Mouse (Mus musculus) bone marrow macrophage, adult 2 months (primary cell): ENCODE data around the gene Sugt1. TPM values are rescaled to one million over a fixed set of nuclear protein-coding genes. Genes with fewer than 3 reads are reported as not detected.
A peak's percentile ranks its signal among the peaks of the same experiment; 100 is the strongest.

Source experiments
- H3K27ac ChIP-seq: 2 replicates; pipeline ENCODE4 v1.5.1; 2012; ENCODE audit warnings: low read depth, low read length; ENCODE audit not compliant: insufficient read depth
- H3K4me1 ChIP-seq: 2 replicates; pipeline ENCODE4 v1.6.1; 2012; ENCODE audit warnings: low read length; ENCODE audit not compliant: control insufficient read depth, insufficient read depth
- H3K4me3 ChIP-seq: 2 replicates; pipeline ENCODE4 v1.5.1; 2012; ENCODE audit warnings: mild to moderate bottlenecking, low read length, moderate library complexity; ENCODE audit not compliant: insufficient read depth
- CTCF ChIP-seq: IDR thresholded peaks from 2 replicates; pipeline ENCODE4 v1.5.1; 2012; ENCODE audit warnings: low read depth, mild to moderate bottlenecking, low read length, moderate library complexity
- POLR2A ChIP-seq: IDR thresholded peaks from 2 replicates; pipeline ENCODE4 v1.6.1; 2012; ENCODE audit warnings: mild to moderate bottlenecking, low read depth, low read length, borderline replicate concordance
- polyA plus RNA-seq: library from polyadenylated mRNA; stranded (reverse); fragments of >200 nt; gene quantifications from 2 replicates; pipeline ENCODE4 v1.2.4, GENCODE M21; 2012; ENCODE audit not compliant: missing spikeins, insufficient read depth, insufficient read length

Gene Sugt1
- 179 and 188 TPM in 2 replicates for polyA plus RNA-seq

DNA sequence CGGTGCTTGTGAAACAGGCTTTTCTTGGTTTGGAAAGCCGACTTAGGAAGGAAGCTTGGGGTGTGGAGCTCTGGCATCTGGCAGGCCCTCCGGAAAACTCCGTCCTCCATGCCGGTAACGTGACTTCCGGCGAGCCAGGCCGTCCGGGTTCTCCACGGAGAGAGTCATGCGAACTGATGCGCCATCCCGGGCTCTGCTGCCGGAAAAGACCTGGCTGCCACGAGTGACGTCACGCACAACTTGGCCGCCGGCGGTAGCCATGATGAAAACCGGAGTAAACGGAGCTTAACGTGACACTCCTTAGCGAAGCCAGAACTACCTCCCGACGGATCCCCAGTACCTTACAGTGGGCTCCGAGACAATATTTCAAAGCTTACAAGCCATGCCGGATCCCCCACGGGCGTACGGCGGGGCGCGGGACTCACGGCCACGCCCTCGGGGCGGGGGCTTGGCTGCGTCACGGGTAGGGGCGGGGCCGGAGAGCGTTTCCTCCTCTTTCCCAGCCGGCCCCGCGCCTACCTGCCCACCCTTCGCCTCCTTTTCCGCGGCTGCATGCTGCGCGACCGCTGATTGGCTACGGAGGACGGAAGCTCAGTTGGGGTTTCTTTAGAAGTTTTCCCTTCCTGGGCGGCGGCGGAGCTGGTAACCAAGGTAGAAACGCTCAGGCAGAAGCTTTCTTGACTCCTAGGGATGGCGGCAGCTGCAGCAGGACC, at the start of gene Sugt1:
Gene Sugt1 (plus strand): TSS at position 553 of the 713 bp plus-strand sequence.
- peak within 1 kb of the TSS; percentile 85 for H3K27ac ChIP-seq
- peaks cover 16% of the 10 kb centered on the region for H3K4me1 ChIP-seq
- H3K4me3 ChIP-seq, result peak within 1 kb of the TSS; percentile 76
- no peak; the same call in 1 of the 2 replicates for TF ChIP-seq POLR2A
- no peak for TF ChIP-seq CTCF

DNA sequence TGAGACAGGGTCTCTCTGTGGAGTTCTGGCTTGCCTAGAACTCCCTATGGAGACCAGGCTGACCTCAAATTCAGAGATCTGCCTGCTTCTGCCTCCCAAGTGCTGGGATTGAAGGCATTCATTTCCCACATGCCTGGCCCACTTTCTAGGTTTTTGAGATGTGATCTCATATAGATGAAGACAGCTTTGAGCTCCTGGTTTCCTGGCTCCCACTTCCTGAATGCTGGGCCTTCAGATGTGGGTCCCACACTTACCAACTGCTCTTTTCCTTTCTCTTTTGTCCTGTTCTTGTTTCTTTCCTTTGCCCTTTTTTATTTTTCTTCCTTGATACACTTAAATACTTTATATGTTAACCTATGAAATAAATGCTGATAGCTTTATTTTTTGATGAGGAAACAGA, 49.6 kb upstream of the Sugt1 start:
- Histone ChIP-seq H3K27ac (no peak overlapping the region), H3K4me1 (peaks cover 49% of the 10 kb centered on the region), H3K4me3 (no peak overlapping the region)
- no peak for TF ChIP-seq CTCF
- no peak for TF ChIP-seq POLR2A

DNA sequence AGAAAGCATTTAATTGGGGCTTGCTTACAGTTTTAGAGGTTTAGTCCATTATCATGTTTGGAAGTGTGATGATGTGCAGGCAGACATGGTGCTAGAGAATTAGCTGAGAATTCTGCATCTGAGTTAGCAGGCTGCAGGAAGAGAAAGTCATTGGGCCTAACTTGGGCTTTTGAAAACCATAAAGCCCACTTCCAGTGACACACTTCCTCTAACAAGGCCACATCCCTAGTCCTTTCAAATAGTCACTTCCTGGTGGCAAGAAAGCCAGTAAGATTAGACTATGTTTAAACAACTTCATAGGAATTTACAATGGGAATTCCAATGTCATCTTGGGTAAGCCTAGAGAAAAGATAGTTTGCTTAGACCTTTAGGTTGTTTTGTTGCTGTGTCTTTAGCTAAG, 45.9 kb upstream of the Sugt1 start:
- Histone ChIP-seq H3K4me3 (no peak overlapping the region), H3K27ac (peak overlapping the region; percentile 40; the same call in 1 of the 2 replicates), H3K4me1 (peaks cover 28% of the 10 kb centered on the region)
- TF ChIP-seq CTCF (no peak), POLR2A (no peak)

DNA sequence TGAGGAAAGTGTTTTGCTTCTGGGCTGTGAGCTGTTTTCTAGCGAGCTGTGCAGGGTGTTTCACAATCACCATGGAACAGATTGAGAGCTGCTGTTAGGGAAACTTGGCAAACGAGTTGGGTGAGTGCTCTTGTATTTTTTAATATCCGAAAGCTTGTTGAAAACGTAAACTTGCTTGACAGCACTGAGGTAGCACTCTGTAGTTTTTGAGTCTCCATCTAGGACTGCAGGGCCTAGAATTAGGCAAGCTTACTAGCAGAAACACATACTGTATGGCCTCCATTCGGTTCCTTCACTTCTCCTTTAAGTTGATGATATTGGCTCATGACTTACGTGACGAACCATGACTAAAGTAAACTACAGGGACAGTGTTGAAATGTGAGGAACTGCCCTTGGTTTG, 38.1 kb upstream of the Sugt1 start:
- Histone ChIP-seq H3K4me3 (peak overlapping the region; percentile 37), H3K4me1 (peaks cover 31% of the 10 kb centered on the region), H3K27ac (peak overlapping the region; percentile 95)
- no peak for TF ChIP-seq CTCF
- TF ChIP-seq POLR2A, result no peak

DNA sequence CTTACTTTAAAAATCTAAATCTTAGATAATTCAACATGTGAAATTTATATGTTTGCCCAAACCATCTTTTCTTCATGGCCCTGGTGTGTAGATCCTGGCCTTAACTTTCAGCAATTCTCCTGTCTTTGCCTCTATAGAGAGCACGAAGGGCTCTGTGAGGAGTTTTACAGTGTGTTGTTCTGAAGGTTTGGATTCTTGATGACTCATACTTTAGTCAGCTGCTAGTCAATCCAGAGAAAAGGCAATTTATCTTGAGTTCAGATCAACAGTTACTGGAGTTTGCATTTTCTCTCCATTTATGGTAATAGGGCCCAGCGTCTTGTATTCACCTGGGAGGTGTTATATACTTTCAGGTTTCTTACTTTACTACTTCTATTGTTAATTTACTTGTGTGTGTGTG, 35.6 kb upstream of the Sugt1 start:
- Histone ChIP-seq H3K4me3 (no peak overlapping the region), H3K27ac (no peak overlapping the region), H3K4me1 (peaks cover 24% of the 10 kb centered on the region)
- TF ChIP-seq CTCF, result no peak
- TF ChIP-seq POLR2A, result no peak

DNA sequence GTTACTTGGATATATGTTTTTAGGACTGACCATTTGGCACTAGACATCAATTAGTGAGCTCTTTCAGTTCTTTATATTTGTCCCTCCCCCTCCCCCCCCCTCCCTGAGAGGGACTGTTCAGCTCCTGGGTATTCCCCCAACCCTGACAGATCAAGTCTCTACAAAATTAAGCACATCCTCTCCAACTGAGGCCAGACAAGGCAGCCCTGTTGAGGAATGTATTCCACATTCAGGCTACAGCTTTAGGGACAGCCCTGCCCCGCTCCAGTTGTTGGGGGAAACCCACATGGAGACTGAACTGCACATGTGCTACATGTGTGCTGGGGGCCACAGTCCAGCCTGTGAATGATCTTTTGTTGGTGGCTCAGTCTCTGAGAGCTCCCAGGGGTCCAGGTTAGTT, 34.6 kb upstream of the Sugt1 start:
- Histone ChIP-seq H3K4me3 (no peak overlapping the region), H3K4me1 (peaks cover 30% of the 10 kb centered on the region), H3K27ac (no peak overlapping the region)
- TF ChIP-seq POLR2A (no peak), CTCF (no peak)

DNA sequence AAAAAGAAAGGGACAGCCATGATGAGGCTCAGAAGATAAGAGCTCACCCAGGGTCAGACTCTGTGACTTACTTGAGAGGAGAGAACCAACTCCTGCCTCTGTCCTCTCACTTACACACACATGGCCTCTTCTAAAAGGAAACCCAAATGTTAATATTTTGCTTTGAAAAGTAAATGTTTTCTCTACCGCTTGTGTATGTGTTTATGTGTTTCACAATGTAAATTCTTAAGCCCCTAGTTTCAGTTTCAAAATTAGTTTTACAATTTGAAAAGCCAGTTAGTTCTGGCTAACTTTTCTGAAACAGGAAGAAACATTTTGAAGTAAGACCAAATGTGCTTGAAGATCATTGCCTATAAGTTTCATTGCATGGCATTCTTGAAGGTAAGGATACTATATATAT, 29.7 kb upstream of the Sugt1 start:
- peaks cover 21% of the 10 kb centered on the region for H3K4me1 ChIP-seq
- H3K4me3 ChIP-seq, result no peak overlapping the region
- TF ChIP-seq POLR2A (no peak), CTCF (no peak)
- H3K27ac ChIP-seq, result peak overlapping the region; percentile 16; the same call in 1 of the 2 replicates

DNA sequence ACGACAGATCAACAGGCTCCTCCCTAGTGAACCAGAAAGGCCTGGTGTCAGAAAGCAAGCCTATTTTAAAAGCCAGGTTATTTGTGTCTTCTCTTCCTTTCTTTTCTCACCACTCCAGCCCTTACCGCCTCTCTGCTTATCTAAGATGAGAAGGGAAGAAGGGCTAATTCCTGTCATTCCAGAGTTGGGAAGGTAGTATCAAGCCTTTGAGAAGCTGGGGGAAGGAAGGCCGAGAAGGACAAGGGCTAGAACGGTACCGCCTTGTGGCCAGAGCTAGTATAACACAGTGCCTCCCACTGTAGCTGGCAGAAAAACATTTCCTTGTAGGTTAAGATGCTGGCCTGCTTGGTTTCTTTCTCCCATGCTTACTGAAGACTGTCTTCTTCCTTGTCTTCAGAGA, 24.7 kb upstream of the Sugt1 start:
- peaks cover 20% of the 10 kb centered on the region for H3K4me1 ChIP-seq
- TF ChIP-seq POLR2A (no peak), CTCF (no peak)
- H3K27ac ChIP-seq, result peak overlapping the region; percentile 17
- no peak overlapping the region for H3K4me3 ChIP-seq

DNA sequence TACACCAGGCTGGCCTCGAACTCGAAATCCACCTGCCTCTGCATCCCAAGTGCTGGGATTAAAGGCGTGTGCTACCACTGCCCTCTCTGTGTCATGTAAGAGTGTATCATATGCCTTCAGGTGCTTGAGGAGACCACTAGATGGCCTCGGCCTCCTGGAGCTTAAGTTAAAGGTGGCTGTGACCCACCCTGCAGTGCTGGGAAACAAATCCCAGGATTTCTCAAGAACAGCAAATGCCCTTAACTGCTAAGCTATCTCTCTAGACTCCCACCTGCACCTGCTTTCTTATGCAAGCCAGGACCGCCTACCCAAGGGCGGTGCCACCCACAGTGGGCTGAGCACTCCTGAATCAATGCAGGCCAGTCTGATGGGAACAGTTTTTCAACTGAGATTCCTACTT, 22.7 kb upstream of the Sugt1 start:
- Histone ChIP-seq H3K27ac (no peak overlapping the region), H3K4me3 (no peak overlapping the region), H3K4me1 (peaks cover 18% of the 10 kb centered on the region)
- TF ChIP-seq CTCF (peak; percentile 24), POLR2A (no peak)

DNA sequence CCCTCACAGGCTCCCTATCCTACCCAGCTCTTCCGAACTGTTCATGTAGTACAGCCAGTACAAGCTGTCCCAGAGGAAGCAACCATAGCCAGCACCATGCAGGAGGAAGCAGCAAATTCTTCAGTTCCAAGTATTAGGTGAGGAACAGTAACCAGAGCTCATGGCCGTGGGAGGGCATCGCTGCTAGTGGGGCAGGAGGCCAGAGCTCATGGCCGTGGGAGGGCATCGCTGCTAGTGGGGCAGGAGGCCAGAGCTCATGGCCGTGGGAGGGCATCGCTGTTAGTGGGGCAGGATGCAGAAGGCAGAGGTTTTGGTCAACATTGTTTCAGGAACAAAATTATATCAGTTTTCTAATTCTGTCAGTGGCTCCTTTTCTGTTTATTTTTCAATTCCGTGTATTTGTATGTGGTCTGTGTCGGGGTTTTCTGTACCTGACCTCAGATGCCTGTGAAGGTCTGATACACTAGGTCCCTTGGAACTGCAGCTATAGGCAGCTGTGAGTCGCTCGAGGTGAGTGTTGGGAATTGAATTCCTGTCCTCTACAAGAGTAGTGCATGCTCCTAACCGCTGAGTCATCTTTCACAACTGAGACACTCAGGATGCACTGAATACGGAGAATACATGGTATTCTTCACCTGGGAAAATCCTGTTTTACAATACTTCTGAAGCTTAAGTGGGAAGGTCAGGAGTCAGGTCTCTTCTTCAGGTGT, 13.9 kb upstream of the Sugt1 start:
- H3K27ac ChIP-seq, result no peak overlapping the region
- TF ChIP-seq CTCF, result no peak
- TF ChIP-seq POLR2A, result no peak
- no peaks in the 10 kb centered on the region for H3K4me1 ChIP-seq
- H3K4me3 ChIP-seq, result no peak overlapping the region
